Mouse (Mus musculus): ENCODE results near the gene Abtb2. TPM values are rescaled to one million over a fixed set of nuclear protein-coding genes. Genes with fewer than 3 reads are reported as not detected.

Gene Abtb2
- polyA plus RNA-seq, 1 experiment = 10.4 TPM

GRCm38 (mm10) chr2:103594592-103595011 is 28.5 kb downstream of the Abtb2 start:
- Histone ChIP-seq H3K4me1 (ENCODE audit: control insufficient read depth, insufficient read depth, low read length) (no peaks in the 10 kb centered on the region), H3K4me3 (replicated peaks; ENCODE audit: extremely low read depth, low read depth, low read length) (no peak overlapping the region)
- no peak for DNase-seq
- TF ChIP-seq CTCF (IDR thresholded peaks at IDR 0.05; ENCODE audit: insufficient read depth, low read length) (no peak), POLR2A (IDR thresholded peaks at IDR 0.05; ENCODE audit: borderline replicate concordance, extremely low read depth, low read depth, low read length) (no peak)
- WGBS = 88% methylated on average over 6 of the region's 6 CpGs

- Histone ChIP-seq H3K4me1 (ENCODE audit: control insufficient read depth, insufficient read depth, low read length) (no peaks in the 10 kb centered on the region), H3K4me3 (replicated peaks; ENCODE audit: extremely low read depth, low read depth, low read length) (no peak overlapping the region)
- no peak for DNase-seq
- TF ChIP-seq CTCF (IDR thresholded peaks at IDR 0.05; ENCODE audit: insufficient read depth, low read length) (no peak), POLR2A (IDR thresholded peaks at IDR 0.05; ENCODE audit: borderline replicate concordance, extremely low read depth, low read depth, low read length) (no peak)
- WGBS = 62% methylated on average over 5 of the region's 5 CpGs
Observed at GRCm38 (mm10) chr2:103595028-103595651, 29.0 kb downstream of the Abtb2 start.

DNA sequence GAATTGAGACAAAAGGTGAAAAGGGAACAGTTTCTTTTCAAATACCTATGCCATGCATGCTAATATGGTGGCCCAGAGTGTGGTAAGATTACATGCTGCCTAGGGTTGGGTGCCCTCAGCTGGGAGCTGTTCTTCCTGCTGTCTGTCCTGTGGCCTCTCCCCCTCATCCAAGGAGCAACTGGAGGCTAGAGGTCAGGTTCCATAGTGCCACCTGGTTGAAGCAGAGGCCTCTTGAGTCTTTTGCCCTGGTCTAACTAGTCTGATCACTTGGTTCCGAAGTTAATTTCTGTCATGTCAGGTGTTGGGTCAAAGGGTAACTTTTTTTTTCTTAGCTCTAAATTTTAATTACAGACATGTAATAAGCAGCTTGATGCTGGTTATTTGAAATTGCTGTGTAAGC is 33.2 kb downstream of the Abtb2 start:
- no peaks in the 10 kb centered on the region for H3K4me1 ChIP-seq (ENCODE audit: control insufficient read depth, insufficient read depth, low read length)
- WGBS = 73% methylated on average over 1 of the region's 1 CpGs

DNA sequence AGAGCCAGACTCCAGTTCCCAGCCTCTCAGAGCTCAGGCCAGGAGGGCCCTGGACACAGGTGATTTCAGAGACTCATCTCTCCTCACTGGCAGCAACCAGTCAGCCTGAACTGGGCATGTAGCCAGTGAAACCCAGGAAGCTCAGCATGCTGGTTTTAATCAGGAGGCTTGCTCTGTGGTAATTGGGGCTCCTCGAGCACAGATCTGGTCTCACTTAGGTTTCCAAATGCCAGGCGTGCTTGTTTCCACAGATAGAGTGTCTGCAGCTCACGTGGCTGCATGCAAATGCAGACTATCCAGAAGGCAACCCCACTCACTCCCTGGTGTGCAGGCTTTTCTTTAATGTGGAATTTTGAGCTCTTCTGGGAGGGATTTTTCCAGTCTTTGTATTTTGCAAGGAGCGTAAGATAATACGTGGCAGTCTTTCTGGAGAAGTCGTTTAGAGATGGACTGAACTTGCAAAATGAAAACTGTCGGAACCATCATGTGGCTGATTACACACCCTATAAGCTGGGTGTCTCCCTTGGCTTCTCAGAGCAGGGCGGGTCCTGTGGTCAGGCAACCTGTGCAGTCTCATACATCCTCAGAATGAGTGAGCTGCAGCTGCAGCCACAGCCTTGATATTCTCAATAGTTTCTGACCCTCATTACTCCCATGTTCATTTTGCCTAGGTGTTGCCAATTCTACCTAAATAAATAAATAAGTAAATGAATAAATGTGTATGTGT is 34.2 kb downstream of the Abtb2 start:
- 71% methylated on average over 8 of the region's 8 CpGs for WGBS
- no peak overlapping the region for H3K4me3 ChIP-seq (replicated peaks; ENCODE audit: extremely low read depth, low read depth, low read length)
- DNase-seq = no peak
- H3K4me1 ChIP-seq (ENCODE audit: control insufficient read depth, insufficient read depth, low read length) = no peaks in the 10 kb centered on the region
- TF ChIP-seq POLR2A (IDR thresholded peaks at IDR 0.05; ENCODE audit: borderline replicate concordance, extremely low read depth, low read depth, low read length) (no peak), CTCF (IDR thresholded peaks at IDR 0.05; ENCODE audit: insufficient read depth, low read length) (no peak)

More for the DNA sequence above, 33.2 kb downstream of the Abtb2 start:
- H3K4me3 ChIP-seq (replicated peaks; ENCODE audit: extremely low read depth, low read depth, low read length) = no peak overlapping the region
- DNase-seq = no peak
- TF ChIP-seq CTCF (IDR thresholded peaks at IDR 0.05; ENCODE audit: insufficient read depth, low read length) = no peak
- TF ChIP-seq POLR2A (IDR thresholded peaks at IDR 0.05; ENCODE audit: borderline replicate concordance, extremely low read depth, low read depth, low read length) = no peak

- no peak for DNase-seq
- TF ChIP-seq POLR2A (IDR thresholded peaks at IDR 0.05; ENCODE audit: borderline replicate concordance, extremely low read depth, low read depth, low read length) (no peak), CTCF (IDR thresholded peaks at IDR 0.05; ENCODE audit: insufficient read depth, low read length) (no peak)
- WGBS = 50% methylated on average over 1 of the region's 1 CpGs
- Histone ChIP-seq H3K4me3 (replicated peaks; ENCODE audit: extremely low read depth, low read depth, low read length) (no peak overlapping the region), H3K4me1 (ENCODE audit: control insufficient read depth, insufficient read depth, low read length) (no peaks in the 10 kb centered on the region; the same call in 1 of the 2 replicates)
Observed at GRCm38 (mm10) chr2:103601126-103601525, 35.0 kb downstream of the Abtb2 start.

- 63% methylated on average over 1 of the region's 1 CpGs for WGBS
- TF ChIP-seq CTCF (IDR thresholded peaks at IDR 0.05; ENCODE audit: insufficient read depth, low read length) = no peak
- TF ChIP-seq POLR2A (IDR thresholded peaks at IDR 0.05; ENCODE audit: borderline replicate concordance, extremely low read depth, low read depth, low read length) = no peak
- H3K4me1 ChIP-seq (ENCODE audit: control insufficient read depth, insufficient read depth, low read length) = no peaks in the 10 kb centered on the region; the same call in 1 of the 2 replicates
Observed at GRCm38 (mm10) chr2:103601531-103601930, 35.4 kb downstream of the Abtb2 start.

GRCm38 (mm10) chr2:103603209-103603608 is 37.1 kb downstream of the Abtb2 start:
- Histone ChIP-seq H3K4me1 (ENCODE audit: control insufficient read depth, insufficient read depth, low read length) (no peaks in the 10 kb centered on the region; the same call in 1 of the 2 replicates), H3K4me3 (replicated peaks; ENCODE audit: extremely low read depth, low read depth, low read length) (no peak overlapping the region)
- no peak for DNase-seq
- no peak for TF ChIP-seq POLR2A (IDR thresholded peaks at IDR 0.05; ENCODE audit: borderline replicate concordance, extremely low read depth, low read depth, low read length)
- TF ChIP-seq CTCF (IDR thresholded peaks at IDR 0.05; ENCODE audit: insufficient read depth, low read length) = no peak
- 60% methylated on average over 3 of the region's 3 CpGs for WGBS

More at GRCm38 (mm10) chr2:103601531-103601930, 35.4 kb downstream of the Abtb2 start:
- H3K4me3 ChIP-seq (replicated peaks; ENCODE audit: extremely low read depth, low read depth, low read length) = no peak overlapping the region
- DNase-seq = no peak

GRCm38 (mm10) chr2:103603869-103604268 is 37.8 kb downstream of the Abtb2 start:
- WGBS = 80% methylated on average over 1 of the region's 1 CpGs
- Histone ChIP-seq H3K4me1 (ENCODE audit: control insufficient read depth, insufficient read depth, low read length) (peaks cover 2% of the 10 kb centered on the region), H3K4me3 (replicated peaks; ENCODE audit: extremely low read depth, low read depth, low read length) (no peak overlapping the region)
- DNase-seq = no peak
- TF ChIP-seq POLR2A (IDR thresholded peaks at IDR 0.05; ENCODE audit: borderline replicate concordance, extremely low read depth, low read depth, low read length) (no peak), CTCF (IDR thresholded peaks at IDR 0.05; ENCODE audit: insufficient read depth, low read length) (no peak)

GRCm38 (mm10) chr2:103605805-103606498 is 39.8 kb downstream of the Abtb2 start:
- Histone ChIP-seq H3K4me1 (ENCODE audit: control insufficient read depth, insufficient read depth, low read length) (peaks cover 8% of the 10 kb centered on the region), H3K4me3 (replicated peaks; ENCODE audit: extremely low read depth, low read depth, low read length) (no peak overlapping the region)
- DNase-seq = no peak
- WGBS = 82% methylated on average over 4 of the region's 4 CpGs
- TF ChIP-seq CTCF (IDR thresholded peaks at IDR 0.05; ENCODE audit: insufficient read depth, low read length) (no peak), POLR2A (IDR thresholded peaks at IDR 0.05; ENCODE audit: borderline replicate concordance, extremely low read depth, low read depth, low read length) (no peak)
